Mouse (Mus musculus): Measurements from ENCODE around the gene Fance.
"Not testable (repeated sequence)": the region's sequence is repeated elsewhere in the genome, so short reads cannot be mapped to it uniquely, and the experiment has no call there.

Gene Fance

DNA sequence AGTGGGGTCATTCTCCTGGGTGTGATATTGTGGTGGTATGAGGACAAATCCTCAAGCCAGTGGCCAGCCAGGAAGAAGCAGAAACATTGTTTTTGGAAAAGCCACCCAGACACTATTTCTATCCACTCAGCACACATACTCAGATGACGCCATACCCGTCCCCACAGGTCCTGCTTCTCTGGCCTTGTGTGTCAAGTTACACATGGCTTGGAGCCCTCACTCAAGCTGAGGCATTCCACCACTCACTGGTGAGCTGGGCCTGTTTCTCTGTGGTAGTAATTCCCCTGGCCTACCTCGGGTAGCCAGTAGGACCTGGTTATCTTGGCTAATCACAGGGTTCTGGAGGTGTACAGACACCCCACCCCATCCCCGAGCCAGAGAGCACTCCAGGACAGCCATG lies 19.6 kb upstream of the Fance start:
- no peak for DNase-seq (ENCODE audit: low read depth, low spot score)

DNA sequence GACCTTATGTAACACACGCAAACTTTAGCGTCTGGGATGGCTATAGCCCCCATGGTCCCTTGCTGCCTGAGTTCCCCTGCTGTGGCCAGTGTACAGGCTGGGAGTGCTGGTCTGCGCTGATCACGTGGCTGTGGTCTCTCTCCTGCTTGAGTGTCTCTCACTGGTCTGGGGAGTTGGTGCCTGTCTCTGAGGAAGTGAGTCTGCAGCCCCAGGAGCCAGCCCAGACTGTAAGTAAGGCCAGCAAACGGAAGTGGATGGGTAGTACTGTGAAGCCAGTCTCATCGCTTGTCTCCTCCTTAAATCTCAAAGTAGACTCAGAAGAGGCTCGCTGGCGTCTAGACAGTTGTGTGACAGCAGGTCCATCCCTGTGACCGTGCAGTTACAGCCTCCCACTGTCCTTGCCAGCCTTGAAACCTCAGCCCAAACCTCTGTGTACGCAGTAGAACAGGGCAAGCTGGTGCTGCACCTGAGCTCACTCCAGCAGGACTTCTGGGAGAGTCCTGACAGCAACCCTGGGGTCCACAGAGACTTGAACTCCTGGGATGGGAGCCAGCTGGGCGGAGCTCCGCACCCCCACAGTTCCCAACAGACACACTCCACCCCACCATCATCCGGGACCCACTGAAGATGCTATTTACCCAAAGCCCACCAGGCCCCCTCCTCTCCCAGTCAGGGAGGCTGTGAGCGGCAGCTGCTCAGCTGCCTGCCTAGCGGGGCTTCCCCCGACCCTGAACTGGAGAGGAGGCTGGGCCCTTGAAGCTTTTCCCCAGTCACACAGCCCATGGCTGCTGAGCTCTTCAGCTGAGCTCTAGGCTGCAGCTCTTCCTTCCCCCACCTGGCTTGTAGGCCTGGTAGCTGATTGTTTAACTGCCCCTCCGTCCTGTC lies 18.6 kb upstream of the Fance start:
- DNase-seq (ENCODE audit: low read depth, low spot score), result no peak

GRCm38 (mm10) chr17:28298888-28299287 lies 14.4 kb upstream of the Fance start:
- DNase-seq (ENCODE audit: low read depth, low spot score), result no peak

DNA sequence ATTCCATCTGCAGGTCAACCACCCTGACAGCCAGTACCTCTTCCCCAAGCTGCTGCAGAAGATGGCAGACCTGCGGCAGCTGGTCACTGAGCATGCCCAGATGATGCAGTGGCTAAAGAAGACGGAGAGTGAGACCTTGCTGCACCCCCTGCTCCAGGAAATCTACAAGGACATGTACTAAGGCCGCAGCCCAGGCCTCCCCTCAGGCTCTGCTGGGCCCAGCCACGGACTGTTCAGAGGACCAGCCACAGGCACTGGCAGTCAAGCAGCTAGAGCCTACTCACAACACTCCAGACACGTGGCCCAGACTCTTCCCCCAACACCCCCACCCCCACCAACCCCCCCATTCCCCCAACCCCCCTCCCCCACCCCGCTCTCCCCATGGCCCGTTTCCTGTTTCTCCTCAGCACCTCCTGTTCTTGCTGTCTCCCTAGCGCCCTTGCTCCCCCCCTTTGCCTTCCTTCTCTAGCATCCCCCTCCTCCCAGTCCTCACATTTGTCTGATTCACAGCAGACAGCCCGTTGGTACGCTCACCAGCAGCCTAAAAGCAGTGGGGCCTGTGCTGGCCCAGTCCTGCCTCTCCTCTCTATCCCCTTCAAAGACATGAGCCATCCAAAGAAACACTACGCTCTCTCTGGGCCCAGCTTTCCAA lies 13.5 kb upstream of the Fance start:
- no peak for DNase-seq (ENCODE audit: low read depth, low spot score)

DNA sequence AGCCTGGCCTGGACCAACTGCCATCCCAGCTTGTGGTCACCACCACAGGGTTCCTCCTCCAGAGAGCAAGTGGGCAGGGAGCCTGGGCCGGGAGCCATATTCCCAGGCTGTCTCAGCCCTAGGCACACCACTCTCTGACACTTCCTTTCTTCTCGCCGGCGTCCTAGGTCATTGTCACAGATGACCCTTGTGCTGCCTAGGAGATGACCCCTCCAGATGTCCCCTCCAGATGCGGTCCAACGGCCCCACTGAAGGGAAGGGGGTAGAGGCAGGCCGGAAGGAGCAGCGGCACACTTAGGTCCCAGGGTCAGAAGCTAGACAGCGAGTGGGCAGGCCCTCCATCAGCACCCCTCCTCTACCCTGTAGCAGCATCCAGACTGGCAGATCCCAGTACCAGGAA lies 13.0 kb upstream of the Fance start:
- DNase-seq (ENCODE audit: low read depth, low spot score), result no peak

DNA sequence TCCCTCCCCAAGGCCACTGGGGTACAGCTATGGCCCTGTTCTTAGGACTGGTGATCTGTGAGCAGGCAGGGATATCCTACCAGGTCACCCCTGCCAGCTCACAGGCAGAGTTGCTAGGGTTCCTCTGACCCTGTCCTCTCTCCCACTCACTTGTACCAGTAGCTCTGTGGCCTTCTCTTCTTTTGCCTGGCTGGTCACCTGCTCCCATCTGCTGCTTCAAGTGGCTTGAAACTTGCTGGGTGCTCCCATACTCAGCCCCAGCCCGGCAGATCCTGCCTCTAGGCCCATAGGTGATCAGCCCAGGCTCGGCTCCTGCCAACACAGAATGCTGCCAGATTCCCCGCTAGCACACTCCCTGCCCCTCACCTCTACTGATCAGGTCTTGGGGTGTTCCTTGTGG lies 12.5 kb upstream of the Fance start:
- DNase-seq (ENCODE audit: low read depth, low spot score), result no peak

DNA sequence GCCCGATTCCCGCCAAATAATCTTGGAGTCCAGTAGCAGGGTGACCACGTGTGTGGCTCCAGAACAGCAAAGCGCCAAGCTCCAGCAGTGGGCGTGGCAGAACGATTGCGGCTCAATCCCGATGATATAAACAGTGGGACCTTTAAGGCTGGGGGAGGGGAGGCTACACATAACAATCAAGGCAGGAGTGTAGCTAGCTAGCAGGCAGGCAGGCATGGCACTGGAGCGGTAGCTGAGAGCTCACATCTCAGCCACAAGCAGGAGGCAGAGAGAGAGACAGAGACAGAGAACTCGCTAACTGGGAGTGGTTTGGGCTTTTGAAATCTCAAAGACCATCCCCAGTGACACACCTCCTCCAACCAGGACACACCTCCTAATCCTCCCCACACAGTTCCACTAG lies 8.1 kb upstream of the Fance start:
- no peak for DNase-seq (ENCODE audit: low read depth, low spot score)

DNA sequence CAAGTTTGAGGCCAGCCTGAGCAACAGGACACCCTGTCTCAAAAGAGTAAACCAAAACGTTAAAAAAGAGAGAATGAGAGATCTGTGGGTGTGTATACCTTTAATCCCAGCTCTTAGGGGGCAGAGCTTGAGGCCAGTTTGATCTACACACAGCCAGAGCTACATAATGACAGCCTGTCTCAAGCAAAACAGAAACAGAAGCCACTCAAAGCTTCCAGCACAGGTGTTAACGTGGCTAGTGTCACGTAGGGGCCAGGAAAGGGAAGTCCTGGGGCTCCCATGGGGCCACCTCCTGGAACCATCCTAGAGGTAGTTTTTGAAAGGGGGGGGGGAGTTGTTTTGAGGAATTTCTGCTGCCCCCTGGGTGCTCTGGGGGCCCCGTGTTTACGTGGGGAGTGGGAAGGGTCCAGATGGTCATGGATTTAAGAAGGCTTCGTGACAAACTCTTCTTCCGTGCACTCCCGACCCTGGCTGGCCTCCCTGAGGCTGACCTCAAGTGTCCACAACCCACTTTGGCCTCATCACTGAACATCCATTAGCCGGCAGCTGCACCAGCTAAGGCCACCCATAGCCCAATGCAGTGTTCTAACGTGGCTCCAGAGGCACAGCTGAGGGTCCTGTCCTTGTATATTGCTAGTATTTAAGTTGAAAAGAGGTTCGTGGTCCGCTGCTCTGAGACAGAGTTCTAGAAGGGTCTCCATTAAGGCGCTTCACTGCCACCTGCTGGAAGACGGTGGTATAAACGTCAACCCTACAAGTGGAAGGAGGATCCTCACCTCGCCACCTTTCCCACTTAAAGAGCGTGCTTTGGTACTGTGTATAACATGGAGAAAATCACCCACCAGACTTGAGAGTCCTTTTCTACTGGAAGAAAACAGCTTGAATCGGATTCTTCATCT lies 4.8 kb upstream of the Fance start:
- peak; percentile 64 for DNase-seq (ENCODE audit: low read depth, low spot score)

- no peak for DNase-seq (ENCODE audit: low read depth, low spot score)
Measured at GRCm38 (mm10) chr17:28310831-28311230, 2.5 kb upstream of the Fance start.

DNA sequence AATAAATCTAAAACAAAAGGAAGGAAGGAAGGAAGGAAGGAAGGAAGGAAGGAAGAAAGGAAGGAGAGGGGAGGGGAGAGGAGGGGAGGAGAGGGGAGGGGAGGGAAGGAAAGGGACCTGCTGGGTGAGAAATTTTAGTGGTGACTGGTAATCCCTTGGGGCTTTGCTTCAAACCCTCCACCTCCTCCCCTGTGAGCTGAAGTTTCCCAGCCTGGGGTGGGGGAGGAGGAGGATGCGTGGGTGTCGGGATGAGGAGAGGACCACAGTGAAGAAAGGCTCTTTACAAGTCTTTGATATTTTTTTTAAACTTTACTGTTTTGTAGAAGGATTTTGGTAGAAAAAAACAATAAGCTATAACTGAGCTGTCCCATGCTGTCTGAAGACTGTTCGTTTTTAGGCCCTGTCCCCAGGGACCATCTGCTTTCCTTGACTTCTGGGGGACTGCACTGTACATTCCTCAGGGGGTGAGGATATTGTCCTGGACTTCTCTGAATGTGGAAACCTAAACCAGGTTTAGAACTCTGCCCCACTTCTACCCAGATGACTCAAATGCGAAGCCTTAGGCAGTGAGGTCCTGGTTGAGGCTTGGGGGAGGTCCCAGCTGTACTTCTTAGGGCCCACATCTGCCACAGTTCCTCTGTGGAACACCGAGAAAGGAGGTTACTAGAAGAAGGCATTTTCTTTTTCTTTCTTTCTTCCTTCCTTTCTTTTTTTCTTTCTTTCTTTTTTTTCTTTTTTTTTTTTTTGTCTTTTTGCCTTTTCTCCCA lies 1.8 kb upstream of the Fance start:
- DNase-seq (ENCODE audit: low read depth, low spot score), result no peak

DNA sequence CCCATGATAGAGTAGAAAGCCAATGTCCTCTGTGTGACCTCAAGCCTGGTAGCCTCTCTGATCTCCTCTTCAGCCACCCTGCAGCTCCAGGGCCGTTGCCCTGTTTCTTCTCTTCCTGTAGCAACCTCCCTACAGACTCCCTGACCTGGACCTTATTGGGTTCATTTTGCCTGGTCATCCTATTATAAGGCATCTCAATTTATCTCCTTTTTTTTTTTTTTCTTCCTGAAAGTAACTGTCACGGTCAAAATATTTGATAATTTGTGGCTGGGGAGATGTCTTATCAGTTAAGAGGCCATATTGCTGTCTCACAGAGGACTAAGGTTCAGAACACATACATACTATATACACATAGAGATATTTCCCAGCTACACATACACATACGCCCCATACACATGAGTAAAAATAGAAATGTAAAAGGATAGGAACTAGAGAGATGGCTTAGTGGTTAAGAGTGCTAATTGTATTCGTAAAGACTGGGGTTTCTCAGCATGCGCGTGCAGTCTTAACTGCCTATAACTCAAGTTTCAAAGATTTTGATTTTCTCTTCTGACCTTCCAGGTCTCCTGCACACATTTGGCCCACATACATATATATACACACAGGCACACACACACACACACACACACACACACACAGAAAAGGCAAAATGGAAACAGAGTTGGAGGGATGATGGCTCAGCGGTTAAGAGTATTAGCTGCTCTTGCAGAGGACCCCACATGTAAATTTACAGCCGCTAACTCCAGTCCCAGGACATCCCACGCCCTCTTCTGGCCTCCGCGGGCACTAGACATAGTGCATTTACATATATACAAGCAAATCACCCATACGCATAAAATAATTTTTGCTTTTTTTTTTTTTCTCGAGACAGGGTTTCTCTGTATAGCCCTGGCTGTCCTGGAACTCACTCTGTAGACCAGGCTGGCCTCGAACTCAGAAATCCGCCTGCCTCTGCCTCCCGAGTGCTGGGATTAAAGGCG lies 797 bp upstream of the Fance start:
- no peak for DNase-seq (ENCODE audit: low read depth, low spot score)

GRCm38 (mm10) chr17:28313880-28314225 lies 534 bp downstream of the Fance start:
- DNase-seq (ENCODE audit: low read depth, low spot score), result no peak

GRCm38 (mm10) chr17:28315611-28316160 lies 2.4 kb downstream of the Fance start:
- no peak for DNase-seq (ENCODE audit: low read depth, low spot score)

GRCm38 (mm10) chr17:28316476-28316875 lies 3.2 kb downstream of the Fance start:
- no peak for DNase-seq (ENCODE audit: low read depth, low spot score)

GRCm38 (mm10) chr17:28317091-28317490 lies 3.8 kb downstream of the Fance start:
- DNase-seq (ENCODE audit: low read depth, low spot score), result no peak

DNA sequence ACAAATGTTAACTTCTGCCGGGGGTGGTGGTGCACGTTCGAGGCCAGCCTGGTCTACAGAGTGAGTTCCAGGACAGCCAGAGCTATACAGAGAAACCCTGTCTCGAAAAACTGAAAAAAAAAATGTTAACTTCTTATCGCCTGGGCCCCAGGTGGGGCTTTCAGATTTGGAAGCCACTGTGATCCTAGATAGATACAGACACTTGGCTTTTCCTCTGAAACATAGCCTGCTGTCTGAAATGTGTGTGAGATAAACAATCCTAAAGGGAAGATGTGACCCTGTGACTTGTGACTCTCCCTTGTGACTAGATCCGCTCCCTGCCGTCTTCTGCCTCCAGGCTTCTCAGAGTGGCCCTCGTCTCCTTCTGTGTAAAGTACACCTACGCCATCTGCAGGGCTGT lies 4.4 kb downstream of the Fance start:
- DNase-seq (ENCODE audit: low read depth, low spot score), result no peak

GRCm38 (mm10) chr17:28321700-28322099 lies 8.4 kb downstream of the Fance start:
- no peak for DNase-seq (ENCODE audit: low read depth, low spot score)

DNA sequence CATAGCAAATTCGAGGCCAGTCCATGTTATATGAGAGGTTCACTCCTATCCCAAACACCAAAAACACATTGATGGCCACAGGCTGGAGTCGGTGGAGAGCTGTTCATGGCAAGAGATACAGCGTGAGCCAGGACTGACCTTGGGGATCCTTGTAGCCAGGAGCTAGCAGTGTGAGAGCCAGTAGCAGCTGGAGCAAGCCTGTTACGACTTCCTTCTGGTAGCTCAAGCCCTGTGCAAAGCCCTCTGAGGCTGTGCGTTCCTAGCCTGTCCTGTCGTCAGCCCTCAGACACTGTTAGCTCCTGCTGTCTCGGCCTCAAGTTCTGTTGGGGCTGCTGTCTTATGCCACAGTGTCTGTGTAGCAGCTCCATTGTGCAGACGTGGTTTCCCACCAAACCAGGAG lies 10.5 kb downstream of the Fance start:
- no peak for DNase-seq (ENCODE audit: low read depth, low spot score)

DNA sequence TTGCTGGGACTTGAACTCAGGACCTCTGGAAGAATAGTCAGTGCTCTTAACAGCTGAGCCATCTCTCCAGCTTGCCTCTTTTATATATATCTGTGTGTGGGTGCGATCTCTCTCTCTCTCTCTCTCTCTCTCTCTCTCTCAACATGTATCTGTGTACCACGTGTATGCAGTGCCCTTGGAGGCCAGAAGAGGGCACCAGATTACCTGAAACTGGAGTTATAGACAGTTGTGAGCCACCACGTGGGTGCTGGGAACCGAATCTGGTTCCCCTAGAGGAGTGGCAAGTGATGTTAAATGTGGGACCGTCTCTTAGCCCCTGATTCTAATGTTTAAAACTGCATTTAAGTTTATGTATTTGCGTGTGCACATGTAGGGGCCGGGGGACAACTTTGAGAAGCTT lies 11.1 kb downstream of the Fance start:
- not testable (repeated sequence) for DNase-seq (ENCODE audit: low read depth, low spot score)

- no peak for DNase-seq (ENCODE audit: low read depth, low spot score)
Measured at GRCm38 (mm10) chr17:28325751-28326150, 12.4 kb downstream of the Fance start.
